Mouse (Mus musculus): ENCODE measurements around the gene Zbtb17.

Zbtb17 gene

GRCm38 (mm10) chr4:141458236-141458635, 13.8 kb downstream of the Zbtb17 start:
- no peak for DNase-seq (ENCODE audit: low read depth, low spot score)

GRCm38 (mm10) chr4:141458888-141459287, 14.4 kb downstream of the Zbtb17 start:
- DNase-seq (ENCODE audit: low read depth, low spot score): no peak

- DNase-seq (ENCODE audit: low read depth, low spot score): no peak
Observed at GRCm38 (mm10) chr4:141459766-141460165, 15.3 kb downstream of the Zbtb17 start.

- DNase-seq (ENCODE audit: low read depth, low spot score): no peak
Observed at GRCm38 (mm10) chr4:141460481-141460880, 16.0 kb downstream of the Zbtb17 start.

- DNase-seq (ENCODE audit: low read depth, low spot score): no peak
Observed at GRCm38 (mm10) chr4:141461088-141461487, 16.6 kb downstream of the Zbtb17 start.

GRCm38 (mm10) chr4:141461576-141461975, 17.1 kb downstream of the Zbtb17 start:
- no peak for DNase-seq (ENCODE audit: low read depth, low spot score)

GRCm38 (mm10) chr4:141463472-141463871, 19.0 kb downstream of the Zbtb17 start:
- DNase-seq (ENCODE audit: low read depth, low spot score): no peak

GRCm38 (mm10) chr4:141464722-141465121, 20.3 kb downstream of the Zbtb17 start:
- no peak for DNase-seq (ENCODE audit: low read depth, low spot score)

- no peak for DNase-seq (ENCODE audit: low read depth, low spot score)
Observed at GRCm38 (mm10) chr4:141465512-141466288, 21.2 kb downstream of the Zbtb17 start.

- no peak for DNase-seq (ENCODE audit: low read depth, low spot score)
Observed at GRCm38 (mm10) chr4:141466289-141466795, 21.9 kb downstream of the Zbtb17 start.

- no peak for DNase-seq (ENCODE audit: low read depth, low spot score)
Observed at GRCm38 (mm10) chr4:141466844-141467580, 22.6 kb downstream of the Zbtb17 start.

GRCm38 (mm10) chr4:141467581-141467927, 23.1 kb downstream of the Zbtb17 start:
- no peak for DNase-seq (ENCODE audit: low read depth, low spot score)

- no peak for DNase-seq (ENCODE audit: low read depth, low spot score)
Observed at GRCm38 (mm10) chr4:141468576-141468975, 24.1 kb downstream of the Zbtb17 start.

- no peak for DNase-seq (ENCODE audit: low read depth, low spot score)
Observed at GRCm38 (mm10) chr4:141469343-141469742, 24.9 kb downstream of the Zbtb17 start.

- no peak for DNase-seq (ENCODE audit: low read depth, low spot score)
Observed at GRCm38 (mm10) chr4:141471491-141471890, 27.0 kb downstream of the Zbtb17 start.

GRCm38 (mm10) chr4:141472641-141473321, 28.3 kb downstream of the Zbtb17 start:
- no peak for DNase-seq (ENCODE audit: low read depth, low spot score)

- DNase-seq (ENCODE audit: low read depth, low spot score): no peak
Observed at GRCm38 (mm10) chr4:141474431-141474830, 30.0 kb downstream of the Zbtb17 start.

GRCm38 (mm10) chr4:141477681-141478102, 33.2 kb downstream of the Zbtb17 start:
- no peak for DNase-seq (ENCODE audit: low read depth, low spot score)

- DNase-seq (ENCODE audit: low read depth, low spot score): no peak
Observed at GRCm38 (mm10) chr4:141478225-141478624, 33.8 kb downstream of the Zbtb17 start.

- no peak for DNase-seq (ENCODE audit: low read depth, low spot score)
Observed at GRCm38 (mm10) chr4:141478794-141479193, 34.3 kb downstream of the Zbtb17 start.

GRCm38 (mm10) chr4:141479411-141479810, 35.0 kb downstream of the Zbtb17 start:
- no peak for DNase-seq (ENCODE audit: low read depth, low spot score)

- no peak for DNase-seq (ENCODE audit: low read depth, low spot score)
Observed at GRCm38 (mm10) chr4:141484071-141484470, 39.6 kb downstream of the Zbtb17 start.

Data from CD4-positive, CD25-positive, alpha-beta regulatory T cell, adult 2 months (primary cell).